Mouse (Mus musculus) kidney, postnatal 10 days (tissue): ENCODE measurements around the gene Ube2k.
A peak's percentile ranks its signal among the peaks of the same experiment; 100 is the strongest.

Experiments
- DNase-seq: peaks from one replicate; pipeline ENCODE4 v3.0.0; 2021; ENCODE audit warnings: mixed read lengths

Ube2k gene

DNA sequence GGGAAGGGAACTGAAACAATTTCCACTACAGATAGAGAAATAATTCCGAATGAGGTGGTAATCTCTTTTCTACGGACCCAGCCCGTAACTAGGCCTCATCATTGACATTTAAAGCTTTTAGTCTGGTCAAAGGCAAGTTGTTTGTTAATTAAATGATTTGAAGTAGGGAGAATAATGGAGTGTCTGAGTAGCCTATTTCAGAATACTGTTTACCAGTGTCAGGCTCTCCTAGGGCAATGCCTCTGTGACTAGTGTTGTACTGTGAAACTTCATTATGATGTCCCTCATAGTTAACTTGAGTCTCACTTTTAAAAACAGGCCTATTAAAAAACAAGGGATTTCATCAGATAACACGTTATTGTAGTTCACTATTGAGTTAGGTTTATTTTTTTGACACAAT is 1.1 kb downstream of the Ube2k start:
- no peak for DNase-seq

DNA sequence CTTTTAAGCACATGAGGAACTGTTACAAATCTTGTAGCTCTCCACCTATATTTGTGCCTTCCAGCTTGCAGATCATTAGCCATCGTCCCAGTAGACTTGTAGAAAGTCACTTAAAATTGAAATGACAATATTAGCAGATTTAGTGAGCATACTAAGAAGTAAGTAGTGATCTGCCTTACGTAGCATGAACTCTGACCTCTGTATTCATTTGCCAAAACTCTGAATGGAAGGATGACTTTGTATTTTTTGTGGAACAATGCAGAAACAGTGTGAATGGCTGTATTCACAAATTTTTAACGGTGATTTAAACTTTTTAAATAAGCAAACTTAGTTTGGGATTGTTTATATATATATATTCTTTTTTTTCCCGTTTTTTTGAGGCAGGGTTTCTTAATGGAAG is 1.8 kb downstream of the Ube2k start:
- DNase-seq, result no peak

GRCm38 (mm10) chr5:65539786-65540185 is 2.8 kb downstream of the Ube2k start:
- DNase-seq, result no peak

DNA sequence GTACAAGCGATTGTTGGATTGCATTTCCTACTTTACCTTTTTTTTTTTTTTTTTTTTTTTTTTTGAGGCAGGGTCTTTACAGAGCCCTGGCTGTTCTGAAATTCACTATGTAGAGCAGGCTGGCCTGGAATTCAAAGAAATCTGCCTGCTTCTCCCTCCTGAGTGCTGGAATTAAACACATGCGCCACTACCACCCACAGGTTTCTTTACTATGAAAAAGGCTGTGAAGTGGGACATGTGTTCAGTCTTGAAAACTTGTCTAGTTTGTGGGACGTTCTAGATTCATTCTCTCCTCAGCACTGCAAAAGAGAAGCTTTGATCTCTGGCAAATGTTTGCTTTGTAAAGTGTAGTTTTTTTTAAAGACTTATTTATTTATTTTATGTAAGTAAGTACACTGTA is 4.9 kb downstream of the Ube2k start:
- no peak for DNase-seq

- no peak for DNase-seq
Measured at GRCm38 (mm10) chr5:65543491-65543890, 6.5 kb downstream of the Ube2k start.

DNA sequence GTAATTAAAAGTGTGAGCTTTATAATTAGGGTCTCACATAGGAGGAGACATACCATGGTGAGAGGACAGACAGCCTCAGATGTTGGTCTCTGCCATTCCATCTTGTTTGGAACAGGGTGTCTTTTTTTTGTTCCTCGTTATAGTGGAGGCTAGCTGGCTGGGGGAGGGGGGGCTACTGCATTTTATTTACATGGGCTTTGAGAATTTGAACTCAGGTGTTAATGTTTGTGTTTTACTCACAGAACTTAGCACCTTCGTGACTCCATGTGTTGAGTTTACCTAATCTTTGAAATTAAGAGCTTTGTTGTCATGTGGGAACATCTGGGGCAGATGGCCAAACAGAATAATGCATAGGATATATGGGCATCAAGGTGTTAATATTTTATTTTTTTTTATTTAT is 7.6 kb downstream of the Ube2k start:
- no peak for DNase-seq

DNA sequence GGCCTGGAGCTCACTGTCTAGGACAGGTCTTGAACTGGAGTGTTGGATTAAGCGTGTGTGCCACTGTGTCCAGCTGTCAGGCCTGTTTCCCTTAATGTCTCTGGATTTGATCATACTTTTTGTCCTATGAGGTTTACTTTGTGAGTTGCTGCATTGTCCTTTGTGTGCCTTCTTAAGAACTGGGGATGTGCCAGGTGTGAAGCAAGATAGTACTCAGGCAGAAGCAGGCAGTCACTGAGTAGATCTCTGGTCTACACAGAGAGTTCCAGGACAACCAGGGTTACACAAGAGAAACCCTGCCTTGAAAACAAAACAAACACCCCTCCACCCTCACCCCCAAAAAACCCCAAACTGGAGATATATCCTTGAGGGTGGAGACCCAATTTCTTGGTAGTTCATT is 12.6 kb downstream of the Ube2k start:
- no peak for DNase-seq

DNA sequence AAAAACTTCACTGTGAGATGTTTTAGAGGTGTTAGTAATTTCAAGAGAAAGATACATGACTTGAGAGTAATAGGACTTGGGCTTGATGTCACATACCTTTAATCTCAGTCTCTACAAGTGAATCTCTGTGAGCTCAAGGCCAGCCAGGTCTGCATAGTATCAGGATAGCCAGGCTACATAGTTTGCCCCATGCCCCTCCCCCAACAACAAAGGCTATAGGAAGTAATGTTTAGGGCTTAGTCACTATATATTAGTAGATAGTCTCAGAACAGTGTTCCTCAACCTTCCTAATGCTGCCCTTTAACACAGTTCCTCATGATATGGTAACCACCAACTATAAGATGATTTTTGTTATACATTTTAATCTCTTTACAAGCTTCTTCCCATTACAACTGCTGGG is 20.1 kb downstream of the Ube2k start:
- DNase-seq, result no peak

DNA sequence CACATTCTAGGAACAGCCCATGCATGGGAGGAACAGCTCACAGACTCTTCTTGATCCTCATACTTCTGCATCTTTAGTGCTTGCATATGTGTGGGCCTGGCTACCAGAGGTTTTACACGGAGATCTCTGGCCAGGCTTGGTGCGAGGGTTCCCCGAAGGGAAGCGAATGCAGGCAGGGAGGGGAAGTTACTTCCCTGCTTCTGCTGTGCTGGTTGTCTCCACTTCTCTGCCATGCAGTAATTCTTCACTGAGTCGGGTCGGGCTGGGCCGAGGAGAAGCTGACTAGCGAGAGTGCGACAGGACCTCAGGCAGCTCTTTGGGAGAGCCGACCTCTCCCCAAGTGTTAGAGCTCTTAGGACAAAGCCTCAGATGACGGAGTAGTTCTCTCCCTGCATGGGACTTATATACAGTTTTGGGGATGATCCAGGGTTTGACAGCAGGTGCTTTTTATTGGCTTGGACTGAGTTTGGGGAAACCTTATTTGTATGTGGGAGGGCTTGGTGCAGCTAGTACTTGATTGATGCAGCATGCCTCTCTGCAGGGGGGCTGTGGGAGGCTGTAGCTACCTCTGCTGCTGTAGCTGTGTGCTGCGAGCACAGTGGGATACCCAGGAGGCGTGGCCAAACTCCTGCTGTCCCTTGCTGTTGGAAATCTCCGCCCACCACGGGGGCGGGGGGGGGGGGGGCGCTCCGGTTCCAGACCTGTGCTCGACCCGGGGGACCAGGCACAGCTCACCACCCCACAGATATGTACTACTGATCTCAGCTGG is 24.3 kb downstream of the Ube2k start:
- peak; percentile 24 for DNase-seq

GRCm38 (mm10) chr5:65565486-65565885 is 28.5 kb downstream of the Ube2k start:
- DNase-seq, result no peak

DNA sequence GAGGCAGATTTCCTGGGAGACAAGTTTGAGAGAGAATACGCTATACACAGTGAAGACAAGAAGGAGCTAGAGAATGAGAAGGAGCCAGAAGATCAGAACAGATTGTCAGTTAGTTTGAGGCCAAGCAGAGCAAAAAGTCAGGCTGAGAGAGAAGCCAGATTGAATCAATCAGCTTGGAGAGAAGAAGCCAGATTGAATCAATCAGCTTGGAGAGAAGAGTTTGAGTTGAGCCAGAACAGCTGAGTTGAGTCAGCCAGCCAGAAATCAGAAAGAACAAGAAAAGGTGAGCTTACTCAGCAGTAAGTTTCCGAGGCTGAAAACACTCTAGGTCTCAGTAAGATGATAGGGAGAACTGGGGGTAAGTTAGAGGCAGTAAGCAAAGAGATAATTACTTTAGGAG is 37.8 kb downstream of the Ube2k start:
- DNase-seq, result no peak

GRCm38 (mm10) chr5:65575896-65576295 is 38.9 kb downstream of the Ube2k start:
- no peak for DNase-seq

DNA sequence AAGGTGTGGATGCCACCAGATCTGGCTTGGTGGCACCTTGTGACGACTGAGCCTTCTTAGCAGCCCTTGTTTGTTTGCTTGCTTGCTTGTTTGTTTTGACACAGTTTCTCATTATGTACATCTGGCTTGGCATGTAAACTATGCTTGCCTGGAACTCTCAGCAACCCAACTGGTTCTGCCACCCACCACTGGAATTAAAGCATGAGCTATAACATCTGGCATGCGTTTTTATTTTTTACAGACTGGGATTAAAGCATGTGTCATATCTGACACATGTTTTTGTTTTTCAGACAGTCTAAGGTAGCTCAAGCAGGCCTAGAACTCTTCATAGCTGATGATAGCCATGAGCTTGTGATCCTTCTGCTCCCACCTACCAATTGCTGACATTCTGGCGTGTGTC is 41.5 kb downstream of the Ube2k start:
- no peak for DNase-seq

- no peak for DNase-seq
Measured at GRCm38 (mm10) chr5:65586291-65586690, 49.3 kb downstream of the Ube2k start.

DNA sequence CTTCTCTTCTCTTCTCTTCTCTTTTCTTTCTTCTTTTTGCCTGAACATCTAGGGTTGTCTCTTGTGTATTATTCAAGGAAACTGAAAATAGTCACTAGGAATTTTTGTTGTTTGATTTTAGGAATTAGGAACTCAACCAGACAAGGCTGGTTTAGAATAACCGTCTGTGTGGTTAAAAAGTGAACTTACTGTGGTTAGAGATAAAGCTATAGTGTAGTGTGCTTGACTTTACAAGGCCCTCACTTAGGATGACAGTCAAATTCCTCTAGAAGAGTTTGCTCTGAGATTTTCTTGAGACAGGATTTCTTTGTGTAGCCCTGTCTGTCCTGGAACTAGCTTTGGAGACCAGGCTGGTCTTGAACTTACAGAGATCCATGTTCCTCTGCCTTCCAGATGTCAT is 53.2 kb downstream of the Ube2k start:
- DNase-seq, result no peak

GRCm38 (mm10) chr5:65592421-65592820 is 55.4 kb downstream of the Ube2k start:
- no peak for DNase-seq

GRCm38 (mm10) chr5:65599681-65600080 is 62.6 kb downstream of the Ube2k start:
- DNase-seq, result no peak

DNA sequence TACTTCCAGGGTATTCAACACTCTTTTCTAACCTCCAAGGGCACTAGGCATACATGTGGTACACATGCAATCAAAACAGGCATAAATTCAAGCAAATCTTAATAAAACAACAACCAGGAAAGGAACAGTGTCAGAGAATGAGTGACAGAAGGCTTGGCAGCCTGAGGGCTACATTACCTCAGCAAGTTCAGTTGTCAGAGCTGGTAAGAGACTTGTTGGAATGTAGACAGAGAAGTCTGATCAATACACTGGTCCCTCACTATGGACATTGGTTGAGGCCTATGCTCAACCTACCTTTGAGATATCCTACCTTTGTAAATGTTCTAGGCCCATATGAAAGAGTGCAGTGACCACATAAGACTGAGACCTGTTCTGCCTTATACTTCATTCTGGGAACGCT is 69.8 kb downstream of the Ube2k start:
- DNase-seq, result no peak

DNA sequence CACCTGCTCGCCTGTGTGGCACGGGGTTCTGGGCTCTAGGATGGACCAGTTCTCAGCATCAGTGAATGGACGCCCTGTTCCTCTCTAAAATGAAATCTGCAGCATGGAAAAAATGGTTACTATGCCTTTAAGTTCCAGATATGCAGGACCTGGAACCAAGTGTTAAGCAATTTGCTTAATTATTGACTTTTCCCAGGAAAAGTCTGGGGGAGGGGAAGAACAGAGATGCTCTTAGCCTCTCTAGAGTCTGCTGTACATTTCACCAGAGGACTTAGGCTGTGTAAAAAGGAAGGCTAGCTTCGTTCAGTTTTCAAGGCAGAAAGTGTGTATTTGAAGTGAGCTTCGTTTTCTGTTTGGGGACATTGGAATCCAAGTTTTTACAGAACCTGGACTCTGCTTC is 72.7 kb downstream of the Ube2k start:
- DNase-seq, result no peak

GRCm38 (mm10) chr5:65610541-65610940 is 73.5 kb downstream of the Ube2k start:
- no peak for DNase-seq

- no peak for DNase-seq
Measured at GRCm38 (mm10) chr5:65613152-65613924, 76.3 kb downstream of the Ube2k start.

- no peak for DNase-seq
Measured at GRCm38 (mm10) chr5:65624340-65624739, 87.3 kb downstream of the Ube2k start.

DNA sequence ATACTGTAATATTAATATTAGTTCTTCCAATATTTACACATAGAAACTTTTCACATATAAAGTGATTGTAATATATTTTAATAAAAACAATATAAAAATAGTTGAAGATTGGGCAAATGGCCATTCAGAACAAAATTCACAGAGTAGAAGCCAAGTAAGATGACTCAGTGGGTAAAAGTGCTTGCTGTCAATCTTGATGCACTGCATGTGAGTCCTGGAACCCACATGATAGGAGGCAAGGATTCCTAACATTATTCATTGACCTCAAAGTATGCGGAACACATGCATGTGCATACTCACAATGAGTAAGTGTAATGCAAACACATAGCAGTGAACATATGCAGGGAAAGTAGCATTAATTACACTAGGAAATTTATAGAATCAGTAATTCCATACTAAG is 101.9 kb downstream of the Ube2k start:
- DNase-seq, result no peak
